Mouse (Mus musculus): ENCODE results near the gene Akap17b. TPM values are rescaled to one million over a fixed set of nuclear protein-coding genes. Genes with fewer than 3 reads are reported as not detected.

Akap17b gene
- polyA plus RNA-seq (2014; fragmentation: Nextera tagmentation; extraction: Ambion mirVana) = 3.1 TPM in 2 replicates

GRCm38 (mm10) chrX:36644657-36645551 lies at the start of gene Akap17b:
Gene Akap17b (minus strand): TSS chrX:36645395.
- peak within 1 kb of the TSS; percentile 52 for H3K4me2 ChIP-seq
- H3K27ac ChIP-seq (ENCODE audit: low read depth) = peak within 1 kb of the TSS; percentile 58; the same call in 1 of the 2 replicates
- peak; percentile 92 for DNase-seq
- H3K4me3 ChIP-seq (ENCODE audit: low read depth, low read length) = peak within 1 kb of the TSS; percentile 56
- ATAC-seq (ENCODE audit: insufficient read depth) = peak; percentile 95
- no peaks in the 10 kb centered on the region for H3K4me1 ChIP-seq (ENCODE audit: insufficient read depth)
- 20% methylated on average over 42 of the region's 60 CpGs for whole genome bisulfite sequencing
- no peaks in the 10 kb centered on the region for H3K9me3 ChIP-seq (ENCODE audit: low read depth, low read length)
- peak; percentile 72 for TF ChIP-seq CTCF (IDR thresholded peaks at IDR 0.05; ENCODE audit: low read depth)
- H3K27me3 ChIP-seq (ENCODE audit: insufficient read depth, low read length) = no peaks in the 10 kb centered on the region
- H3K9ac ChIP-seq = peak within 1 kb of the TSS; percentile 51
- no peaks in the 10 kb centered on the region for H3K36me3 ChIP-seq (ENCODE audit: insufficient read depth)

- no peak overlapping the region for H3K27ac ChIP-seq (ENCODE audit: low read depth)
- no peak for DNase-seq
- 75% methylated on average over 5 of the region's 5 CpGs for WGBS
- ATAC-seq (ENCODE audit: insufficient read depth) = no peak
- no peak overlapping the region for H3K4me2 ChIP-seq
- no peaks in the 10 kb centered on the region for H3K4me1 ChIP-seq (ENCODE audit: insufficient read depth)
- TF ChIP-seq CTCF (IDR thresholded peaks at IDR 0.05; ENCODE audit: low read depth) = no peak
- H3K9ac ChIP-seq = no peak overlapping the region
- H3K9me3 ChIP-seq (ENCODE audit: low read depth, low read length) = no peaks in the 10 kb centered on the region
- no peak overlapping the region for H3K4me3 ChIP-seq (ENCODE audit: low read depth, low read length)
- no peaks in the 10 kb centered on the region for H3K27me3 ChIP-seq (ENCODE audit: insufficient read depth, low read length)
- no peaks in the 10 kb centered on the region for H3K36me3 ChIP-seq (ENCODE audit: insufficient read depth)
Observed at GRCm38 (mm10) chrX:36691365-36691764, 46.2 kb upstream of the Akap17b start.

- H3K4me3 ChIP-seq (ENCODE audit: low read depth, low read length) = no peak overlapping the region
- H3K4me2 ChIP-seq = no peak overlapping the region
- H3K4me1 ChIP-seq (ENCODE audit: insufficient read depth) = no peaks in the 10 kb centered on the region
- no peak for ATAC-seq (ENCODE audit: insufficient read depth)
- no peak overlapping the region for H3K9ac ChIP-seq
- no peaks in the 10 kb centered on the region for H3K9me3 ChIP-seq (ENCODE audit: low read depth, low read length)
- H3K27ac ChIP-seq (ENCODE audit: low read depth) = no peak overlapping the region
- H3K27me3 ChIP-seq (ENCODE audit: insufficient read depth, low read length) = no peaks in the 10 kb centered on the region
- no peak for TF ChIP-seq CTCF (IDR thresholded peaks at IDR 0.05; ENCODE audit: low read depth)
- H3K36me3 ChIP-seq (ENCODE audit: insufficient read depth) = no peaks in the 10 kb centered on the region
- no peak for DNase-seq
Observed at GRCm38 (mm10) chrX:36689655-36690054, 44.5 kb upstream of the Akap17b start.

- WGBS = 32% methylated on average over 1 of the region's 1 CpGs
- no peak for TF ChIP-seq CTCF (IDR thresholded peaks at IDR 0.05; ENCODE audit: low read depth)
- H3K9me3 ChIP-seq (ENCODE audit: low read depth, low read length) = no peaks in the 10 kb centered on the region
Observed at GRCm38 (mm10) chrX:36676836-36677235, 31.6 kb upstream of the Akap17b start.

GRCm38 (mm10) chrX:36672708-36673107 lies 27.5 kb upstream of the Akap17b start:
- H3K9me3 ChIP-seq (ENCODE audit: low read depth, low read length) = no peaks in the 10 kb centered on the region
- 46% methylated on average over 2 of the region's 2 CpGs for WGBS
- H3K27me3 ChIP-seq (ENCODE audit: insufficient read depth, low read length) = no peaks in the 10 kb centered on the region
- TF ChIP-seq CTCF (IDR thresholded peaks at IDR 0.05; ENCODE audit: low read depth) = no peak
- no peak overlapping the region for H3K27ac ChIP-seq (ENCODE audit: low read depth)
- ATAC-seq (ENCODE audit: insufficient read depth) (no peak), DNase-seq (peak; percentile 47)
- H3K36me3 ChIP-seq (ENCODE audit: insufficient read depth) = no peaks in the 10 kb centered on the region
- H3K9ac ChIP-seq = no peak overlapping the region
- H3K4me2 ChIP-seq = no peak overlapping the region
- no peak overlapping the region for H3K4me3 ChIP-seq (ENCODE audit: low read depth, low read length)
- H3K4me1 ChIP-seq (ENCODE audit: insufficient read depth) = no peaks in the 10 kb centered on the region

More at GRCm38 (mm10) chrX:36676836-36677235, 31.6 kb upstream of the Akap17b start:
- no peaks in the 10 kb centered on the region for H3K36me3 ChIP-seq (ENCODE audit: insufficient read depth)
- no peak overlapping the region for H3K4me3 ChIP-seq (ENCODE audit: low read depth, low read length)
- no peaks in the 10 kb centered on the region for H3K4me1 ChIP-seq (ENCODE audit: insufficient read depth)
- H3K9ac ChIP-seq = no peak overlapping the region
- ATAC-seq (ENCODE audit: insufficient read depth) (peak; percentile 47; the same call in 1 of the 2 replicates), DNase-seq (peak; percentile 53)
- H3K27ac ChIP-seq (ENCODE audit: low read depth) = peak overlapping the region; percentile 16; the same call in 1 of the 2 replicates
- no peak overlapping the region for H3K4me2 ChIP-seq
- H3K27me3 ChIP-seq (ENCODE audit: insufficient read depth, low read length) = no peaks in the 10 kb centered on the region

- 77% methylated on average over 6 of the region's 6 CpGs for WGBS
- H3K27ac ChIP-seq (ENCODE audit: low read depth) = no peak overlapping the region
- ATAC-seq (ENCODE audit: insufficient read depth) (no peak), DNase-seq (no peak)
- no peak overlapping the region for H3K9ac ChIP-seq
- H3K9me3 ChIP-seq (ENCODE audit: low read depth, low read length) = no peaks in the 10 kb centered on the region
- no peaks in the 10 kb centered on the region for H3K36me3 ChIP-seq (ENCODE audit: insufficient read depth)
- no peak overlapping the region for H3K4me3 ChIP-seq (ENCODE audit: low read depth, low read length)
- no peaks in the 10 kb centered on the region for H3K27me3 ChIP-seq (ENCODE audit: insufficient read depth, low read length)
- no peak for TF ChIP-seq CTCF (IDR thresholded peaks at IDR 0.05; ENCODE audit: low read depth)
- H3K4me2 ChIP-seq = no peak overlapping the region
- no peaks in the 10 kb centered on the region for H3K4me1 ChIP-seq (ENCODE audit: insufficient read depth)
Observed at GRCm38 (mm10) chrX:36640046-36640445, 5.1 kb downstream of the Akap17b start.

- Histone ChIP-seq H3K27me3 (ENCODE audit: insufficient read depth, low read length) (no peaks in the 10 kb centered on the region), H3K36me3 (ENCODE audit: insufficient read depth) (no peaks in the 10 kb centered on the region), H3K4me1 (ENCODE audit: insufficient read depth) (no peaks in the 10 kb centered on the region), H3K4me2 (no peak overlapping the region), H3K9ac (no peak overlapping the region), H3K4me3 (ENCODE audit: low read depth, low read length) (no peak overlapping the region), H3K9me3 (ENCODE audit: low read depth, low read length) (no peaks in the 10 kb centered on the region), H3K27ac (ENCODE audit: low read depth) (no peak overlapping the region)
- DNase-seq (peak; percentile 22), ATAC-seq (ENCODE audit: insufficient read depth) (no peak)
- WGBS = 5% methylated on average over 1 of the region's 1 CpGs
- TF ChIP-seq CTCF (IDR thresholded peaks at IDR 0.05; ENCODE audit: low read depth) = peak; percentile 45
Observed at GRCm38 (mm10) chrX:36630771-36631170, 14.4 kb downstream of the Akap17b start.
